Mouse (Mus musculus) brown adipose tissue, adult 24 weeks (tissue): ENCODE results near the gene Slc12a3. TPM values are rescaled to one million over a fixed set of nuclear protein-coding genes. Genes with fewer than 3 reads are reported as not detected.

ENCODE experiments used
- H3K27ac ChIP-seq: fragments of 200-500 bp; replicated peaks from 2 replicates; pipeline ENCODE4 v1.5.1; 2012; ENCODE audit warnings: low read depth, mild to moderate bottlenecking, low read length
- H3K4me1 ChIP-seq: fragments of 200-500 bp; 2 replicates; pipeline ENCODE4 v1.6.1; 2012; ENCODE audit warnings: low read length, mixed read lengths; ENCODE audit not compliant: control insufficient read depth, insufficient read depth, insufficient read length
- H3K4me3 ChIP-seq: fragments of 200-500 bp; 2 replicates; pipeline ENCODE4 v1.5.1; 2012; ENCODE audit warnings: low read depth, mild to moderate bottlenecking, low read length, moderate library complexity; ENCODE audit not compliant: insufficient read depth
- polyA plus RNA-seq: library from polyadenylated mRNA; stranded (reverse); fragments of >200 nt; gene quantifications from 2 replicates; pipeline ENCODE4 v1.2.4, GENCODE M21; 2012; ENCODE audit not compliant: missing spikeins, insufficient read depth, insufficient read length

The Slc12a3 gene
- polyA plus RNA-seq, 1 experiment, result not detected

GRCm38 (mm10) chr8:94317249-94317648, 11.8 kb upstream of the Slc12a3 start:
- Histone ChIP-seq H3K4me1 (no peaks in the 10 kb centered on the region), H3K27ac (no peak overlapping the region), H3K4me3 (no peak overlapping the region)

DNA sequence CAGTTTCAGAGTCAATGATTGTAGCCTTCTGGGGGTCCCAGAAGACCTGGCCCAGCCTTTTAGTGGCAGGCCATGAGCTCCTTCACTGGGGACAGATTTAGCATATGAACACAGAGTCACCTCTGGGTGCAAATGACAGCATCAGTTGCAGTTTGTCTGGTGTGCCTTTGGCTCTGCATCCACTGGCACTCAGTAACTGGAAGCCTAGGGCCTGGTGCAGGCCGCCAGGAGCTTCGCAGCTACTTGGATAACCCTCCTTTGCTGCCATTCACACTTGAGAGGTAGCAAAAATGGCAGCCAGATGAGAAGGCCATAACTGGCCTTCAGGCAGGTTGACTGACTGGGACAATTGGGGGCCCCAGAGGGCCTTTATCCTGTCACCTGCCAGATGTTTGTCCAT, 11.3 kb upstream of the Slc12a3 start:
- H3K27ac ChIP-seq, result no peak overlapping the region

DNA sequence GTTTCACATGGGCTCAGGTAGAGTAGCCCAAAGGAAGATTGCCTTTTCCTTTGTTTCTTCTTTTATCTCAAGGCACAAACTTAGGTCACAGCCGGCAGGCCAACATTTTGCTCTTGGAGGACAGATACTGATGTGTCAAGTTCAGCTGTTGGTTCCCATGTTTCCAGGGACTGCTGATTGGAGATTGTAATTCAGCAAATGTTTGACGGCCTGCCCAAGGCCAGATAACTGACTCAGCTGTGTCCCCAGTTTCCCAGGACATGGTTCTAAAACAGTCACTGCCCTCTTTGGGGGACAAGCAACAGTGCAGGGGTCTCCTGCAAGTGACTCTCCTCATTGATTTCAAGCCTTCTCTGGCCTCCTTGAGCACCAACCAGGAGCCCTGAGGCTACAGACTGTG, 9.0 kb upstream of the Slc12a3 start:
- Histone ChIP-seq H3K4me3 (no peak overlapping the region), H3K27ac (no peak overlapping the region), H3K4me1 (no peaks in the 10 kb centered on the region)

More for the DNA sequence above, 11.3 kb upstream of the Slc12a3 start:
- H3K4me1 ChIP-seq, result no peaks in the 10 kb centered on the region
- no peak overlapping the region for H3K4me3 ChIP-seq

DNA sequence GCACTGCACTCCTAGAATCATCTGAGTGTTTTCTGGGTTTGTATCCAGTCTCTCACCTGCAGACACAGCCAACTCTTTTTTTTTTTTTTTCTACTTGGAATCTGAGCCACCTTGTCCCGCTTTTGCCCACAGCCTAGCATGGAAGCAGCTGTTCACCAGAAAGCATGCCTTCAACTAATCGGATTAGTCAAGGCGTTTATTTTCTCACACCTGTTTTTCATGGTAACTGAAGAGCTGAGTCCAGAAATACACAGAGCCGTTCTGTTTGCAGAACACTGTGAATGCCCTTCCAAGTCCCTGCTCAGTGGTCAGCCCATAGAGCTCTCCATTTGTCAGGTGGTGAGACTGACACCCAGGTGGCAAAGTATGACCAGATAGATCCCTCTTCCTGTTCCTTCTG, 6.9 kb upstream of the Slc12a3 start:
- H3K4me1 ChIP-seq, result no peaks in the 10 kb centered on the region
- no peak overlapping the region for H3K4me3 ChIP-seq
- H3K27ac ChIP-seq, result no peak overlapping the region

DNA sequence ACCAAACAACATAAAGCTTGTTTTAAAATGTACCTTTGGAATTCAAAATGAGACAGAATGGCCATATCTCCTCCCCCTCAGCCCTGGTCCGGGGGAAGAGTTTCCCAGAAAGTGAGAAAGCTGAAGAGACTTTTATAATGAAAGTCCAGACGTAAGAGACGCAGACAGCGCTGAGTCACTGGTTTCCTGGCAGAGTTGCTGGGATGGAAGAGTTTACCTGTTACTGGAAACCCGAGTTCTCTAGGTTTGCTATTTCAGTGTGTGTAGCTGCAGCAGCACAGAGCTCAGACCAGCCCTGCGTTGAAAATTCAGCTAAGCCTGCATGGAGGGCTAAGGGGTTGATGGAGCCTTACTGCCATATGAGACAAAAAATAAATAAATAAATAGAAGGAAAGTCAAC, 6.0 kb upstream of the Slc12a3 start:
- no peaks in the 10 kb centered on the region for H3K4me1 ChIP-seq
- H3K4me3 ChIP-seq, result no peak overlapping the region
- no peak overlapping the region for H3K27ac ChIP-seq

DNA sequence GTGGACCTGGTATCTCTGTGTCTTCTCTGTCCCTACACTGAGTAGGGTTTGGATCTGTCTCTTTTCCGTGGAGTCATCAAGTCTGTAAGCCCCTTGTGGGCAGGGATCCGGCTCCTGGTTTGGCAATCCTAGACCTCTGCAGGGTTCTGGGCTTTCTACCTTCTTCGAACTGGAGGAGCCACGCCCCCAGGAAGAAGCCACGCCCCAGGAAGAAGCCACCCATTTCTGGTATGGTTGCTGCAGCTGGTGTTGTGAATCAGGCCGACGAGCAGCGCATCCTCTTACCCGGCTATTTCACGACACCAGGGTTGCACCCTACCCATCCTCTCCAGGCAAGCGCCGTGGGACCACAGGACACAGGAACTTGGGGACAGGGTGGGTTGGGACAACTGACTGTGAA, 4.9 kb upstream of the Slc12a3 start:
- Histone ChIP-seq H3K4me3 (no peak overlapping the region), H3K27ac (no peak overlapping the region), H3K4me1 (no peaks in the 10 kb centered on the region)

- H3K4me3 ChIP-seq, result no peak overlapping the region
Observed at GRCm38 (mm10) chr8:94326016-94326415, 3.0 kb upstream of the Slc12a3 start.

DNA sequence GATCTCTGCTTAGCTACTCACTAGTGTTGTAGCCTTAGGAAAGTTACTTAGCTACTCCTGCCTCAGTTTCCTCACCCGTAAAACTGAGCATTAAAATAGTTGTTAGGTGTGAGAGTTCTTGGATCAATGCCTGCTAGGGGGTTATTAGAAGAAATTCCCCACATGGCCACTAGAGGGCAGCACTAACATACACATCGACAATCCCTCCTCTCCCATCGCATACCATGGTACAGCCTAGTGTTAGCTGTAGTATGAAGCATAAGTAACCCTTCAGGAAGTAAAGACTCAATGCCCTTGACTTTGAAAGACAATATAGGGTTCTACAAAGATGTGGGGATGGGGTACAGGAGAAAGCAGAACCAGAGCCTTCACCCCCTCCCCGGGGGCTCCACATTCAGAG, 1.7 kb downstream of the Slc12a3 start:
- H3K4me1 ChIP-seq, result no peaks in the 10 kb centered on the region
- H3K4me3 ChIP-seq, result no peak overlapping the region
- H3K27ac ChIP-seq, result no peak overlapping the region

More at GRCm38 (mm10) chr8:94326016-94326415, 3.0 kb upstream of the Slc12a3 start:
- no peaks in the 10 kb centered on the region for H3K4me1 ChIP-seq
- H3K27ac ChIP-seq, result no peak overlapping the region

DNA sequence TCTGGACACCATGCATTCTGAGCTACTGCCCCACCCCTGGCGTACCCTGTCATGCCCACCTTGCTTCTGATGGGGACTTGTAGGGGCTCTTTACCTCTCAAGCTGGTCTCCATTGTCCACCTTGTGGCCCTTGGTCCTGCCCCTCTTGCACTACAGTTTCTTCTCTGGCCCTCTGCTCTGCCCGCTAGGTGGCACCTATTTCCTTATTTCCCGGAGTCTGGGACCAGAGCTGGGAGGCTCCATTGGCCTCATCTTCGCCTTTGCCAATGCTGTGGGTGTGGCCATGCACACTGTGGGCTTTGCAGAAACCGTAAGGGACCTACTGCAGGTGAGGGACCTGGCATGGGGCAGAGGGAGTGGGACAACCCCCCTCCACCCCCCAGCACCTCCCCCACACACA, 4.3 kb downstream of the Slc12a3 start:
- no peaks in the 10 kb centered on the region for H3K4me1 ChIP-seq
- H3K27ac ChIP-seq, result no peak overlapping the region
- no peak overlapping the region for H3K4me3 ChIP-seq

DNA sequence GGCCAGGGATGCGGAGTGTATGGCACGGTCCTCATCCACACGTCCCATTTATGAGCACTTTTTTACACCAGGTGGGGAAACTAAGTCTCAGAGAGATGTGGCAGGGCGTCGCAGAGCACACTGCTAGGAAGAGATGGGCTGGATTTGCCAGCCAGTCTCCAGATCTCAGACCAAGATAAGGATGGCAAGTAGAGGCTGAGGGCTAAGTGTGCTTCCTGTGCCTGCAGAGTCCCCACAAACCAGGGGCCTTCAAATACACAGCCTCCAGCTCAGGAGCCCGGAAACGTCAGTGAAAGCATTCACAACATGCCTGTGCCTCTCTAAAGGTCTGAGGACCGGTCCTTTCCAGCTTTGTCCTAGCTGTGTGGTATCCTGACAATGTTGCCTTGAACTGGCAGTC, 8.6 kb downstream of the Slc12a3 start:
- H3K27ac ChIP-seq, result no peak overlapping the region
- H3K4me1 ChIP-seq, result no peaks in the 10 kb centered on the region

DNA sequence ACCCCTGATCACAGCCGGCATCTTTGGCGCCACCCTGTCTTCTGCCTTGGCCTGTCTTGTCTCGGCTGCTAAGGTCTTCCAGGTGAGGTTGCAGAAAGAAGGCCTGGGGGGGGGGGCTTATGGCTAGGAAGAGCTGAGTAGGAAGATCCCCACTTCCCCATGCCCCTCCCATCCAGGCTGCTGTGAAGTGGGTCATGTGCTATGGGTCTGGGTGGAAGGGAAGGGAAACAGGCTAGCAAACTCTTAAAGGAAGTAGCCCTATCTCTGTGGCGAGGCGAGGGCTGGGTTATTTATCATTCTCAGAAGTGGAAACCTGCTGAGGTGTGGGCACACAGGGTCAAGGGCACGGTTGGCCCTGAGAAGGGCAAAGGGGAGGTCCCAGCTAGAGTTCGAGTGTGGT, 11.8 kb downstream of the Slc12a3 start:
- Histone ChIP-seq H3K27ac (no peak overlapping the region), H3K4me1 (no peaks in the 10 kb centered on the region), H3K4me3 (no peak overlapping the region)

More for the DNA sequence above, 8.6 kb downstream of the Slc12a3 start:
- no peak overlapping the region for H3K4me3 ChIP-seq

DNA sequence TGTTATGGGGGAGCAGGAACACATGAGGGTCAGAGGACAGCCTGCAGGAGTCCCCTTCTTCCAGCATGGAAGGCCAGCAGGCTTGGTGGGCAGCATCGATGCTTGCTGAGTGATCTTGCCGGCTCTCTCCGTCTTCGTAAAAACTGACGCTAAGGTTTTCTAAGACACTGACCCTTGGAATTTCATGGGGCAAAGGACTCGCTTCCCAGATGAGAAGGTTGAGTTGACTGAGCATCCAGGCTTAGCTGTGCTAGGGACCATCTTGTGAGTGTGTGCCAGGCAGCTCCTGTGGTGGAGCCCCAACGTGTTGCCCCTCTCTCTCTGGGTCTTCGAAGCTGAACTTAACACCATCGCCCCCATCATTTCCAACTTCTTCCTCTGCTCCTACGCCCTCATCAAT, 13.7 kb downstream of the Slc12a3 start:
- H3K4me1 ChIP-seq, result no peaks in the 10 kb centered on the region

GRCm38 (mm10) chr8:94343290-94343689, 14.3 kb downstream of the Slc12a3 start:
- Histone ChIP-seq H3K27ac (no peak overlapping the region), H3K4me1 (no peaks in the 10 kb centered on the region), H3K4me3 (no peak overlapping the region)

More for the DNA sequence above, 13.7 kb downstream of the Slc12a3 start:
- Histone ChIP-seq H3K4me3 (no peak overlapping the region), H3K27ac (no peak overlapping the region)

GRCm38 (mm10) chr8:94343778-94344320, 14.8 kb downstream of the Slc12a3 start:
- Histone ChIP-seq H3K27ac (no peak overlapping the region), H3K4me1 (no peaks in the 10 kb centered on the region), H3K4me3 (no peak overlapping the region)

- no peaks in the 10 kb centered on the region for H3K4me1 ChIP-seq
- H3K27ac ChIP-seq, result no peak overlapping the region
- no peak overlapping the region for H3K4me3 ChIP-seq
Observed at GRCm38 (mm10) chr8:94345657-94346056, 16.7 kb downstream of the Slc12a3 start.

- H3K4me3 ChIP-seq, result no peak overlapping the region
- no peak overlapping the region for H3K27ac ChIP-seq
- no peaks in the 10 kb centered on the region for H3K4me1 ChIP-seq
Observed at GRCm38 (mm10) chr8:94346264-94346663, 17.3 kb downstream of the Slc12a3 start.

GRCm38 (mm10) chr8:94348425-94348824, 19.4 kb downstream of the Slc12a3 start:
- H3K4me1 ChIP-seq, result no peaks in the 10 kb centered on the region
- H3K4me3 ChIP-seq, result no peak overlapping the region
- no peak overlapping the region for H3K27ac ChIP-seq
